Mouse (Mus musculus) liver, embryonic 14.5 days (tissue): Measurements from ENCODE around the gene Zcchc2. TPM values are rescaled to one million over a fixed set of nuclear protein-coding genes. Genes with fewer than 3 reads are reported as not detected.

ENCODE experiments used
- ATAC-seq: fragments of 200-750 bp; cut with Nextera tagmentation; 2 replicates; pipeline ENCODE4 v1.8.0; 2017; ENCODE audit warnings: moderate number of reproducible peaks, mild to moderate bottlenecking, moderate library complexity; ENCODE audit not compliant: insufficient read depth
- DNase-seq, 3 experiments: peaks; one replicate each; pipeline ENCODE4 v3.0.0-alpha.2; 2012 to 2013; ENCODE audit warnings: low read depth in 3 of 3, low spot score in 3 of 3
- H3K27ac ChIP-seq: fragments of 300-500 bp; sonication (generic); 2 replicates; pipeline ENCODE4 v1.5.1; 2014; ENCODE audit warnings: moderate library complexity, mild to moderate bottlenecking, control low read depth, inconsistent platforms
- H3K27me3 ChIP-seq: fragments of 300-500 bp; sonication (generic); 2 replicates; pipeline ENCODE4 v1.6.1; 2014; ENCODE audit warnings: mild to moderate bottlenecking, low read length, moderate library complexity; ENCODE audit not compliant: control insufficient read depth, insufficient read depth
- H3K36me3 ChIP-seq: fragments of 300-500 bp; sonication (generic); replicated peaks from 2 replicates; pipeline ENCODE4 v1.6.1; 2014; ENCODE audit warnings: low read depth; ENCODE audit not compliant: control insufficient read depth, insufficient read depth
- H3K4me1 ChIP-seq, 2 experiments: fragments of 200-500 bp in 1 of 2; fragments of 300-500 bp in 1 of 2; sonication (generic) in 1 of 2; replicated peaks; 2 replicates each; pipeline ENCODE4 v1.6.1; 2012 to 2014; ENCODE audit warnings: antibody characterized with exemption in 1 of 2, inconsistent platforms in 1 of 2, low read length in 1 of 2; ENCODE audit not compliant: control insufficient read depth in 2 of 2, insufficient read depth in 2 of 2
- H3K4me2 ChIP-seq: fragments of 300-500 bp; sonication (generic); 2 replicates; pipeline ENCODE4 v1.6.1; 2014; ENCODE audit warnings: low read depth, mild to moderate bottlenecking, control low read depth, moderate library complexity
- H3K4me3 ChIP-seq, 2 experiments: fragments of 200-500 bp in 1 of 2; fragments of 300-500 bp in 1 of 2; sonication (generic) in 1 of 2; 2 replicates each; pipeline ENCODE4 v1.5.1; 2012 to 2014; ENCODE audit warnings: low read depth in 2 of 2, low read length in 2 of 2, mild to moderate bottlenecking in 2 of 2, control low read depth in 1 of 2, inconsistent platforms in 1 of 2, moderate library complexity in 1 of 2; ENCODE audit not compliant: insufficient read depth in 1 of 2
- H3K9ac ChIP-seq: fragments of 300-500 bp; sonication (generic); replicated peaks from 2 replicates; pipeline ENCODE4 v1.6.1; 2014; ENCODE audit warnings: mild to moderate bottlenecking, control low read depth, moderate library complexity
- H3K9me3 ChIP-seq: fragments of 300-500 bp; sonication (generic); 2 replicates; pipeline ENCODE4 v1.6.1; 2016; ENCODE audit warnings: low read length, mixed read lengths; ENCODE audit not compliant: control insufficient read depth
- CTCF ChIP-seq: IDR thresholded peaks from 2 replicates; pipeline ENCODE4 v1.5.1; 2016; ENCODE audit warnings: antibody characterized with exemption, low read depth, control low read depth
- EP300 ChIP-seq: IDR thresholded peaks from 2 replicates; pipeline ENCODE4 v1.6.1; 2016; ENCODE audit warnings: antibody characterized with exemption, low read depth
- WGBS: fragments of 180-500 bp; shearing (Covaris S2); extraction: QIAGEN DNeasy Blood & Tissue Kit; methylation state at CpG from one replicate; pipeline ENCODE4 v1.1.7; 2014; ENCODE audit not compliant: insufficient replicate concordance; 5-methylcytosine and 5-hydroxymethylcytosine counted together
- polyA plus RNA-seq, 2 experiments: library from polyadenylated mRNA; depleted of rRNA in 1 of 2; stranded (reverse) in 1 of 2; unstranded in 1 of 2; fragments of >200 nt; fragmentation: Nextera tagmentation in 1 of 2; extraction: Ambion mirVana in 1 of 2; gene quantifications; 2 replicates each; pipeline versions ENCODE4 v1.2.1 to v1.2.3; 2012 to 2014

The Zcchc2 gene
- polyA plus RNA-seq, 2 experiments, result 1.0 to 4.3 TPM

DNA sequence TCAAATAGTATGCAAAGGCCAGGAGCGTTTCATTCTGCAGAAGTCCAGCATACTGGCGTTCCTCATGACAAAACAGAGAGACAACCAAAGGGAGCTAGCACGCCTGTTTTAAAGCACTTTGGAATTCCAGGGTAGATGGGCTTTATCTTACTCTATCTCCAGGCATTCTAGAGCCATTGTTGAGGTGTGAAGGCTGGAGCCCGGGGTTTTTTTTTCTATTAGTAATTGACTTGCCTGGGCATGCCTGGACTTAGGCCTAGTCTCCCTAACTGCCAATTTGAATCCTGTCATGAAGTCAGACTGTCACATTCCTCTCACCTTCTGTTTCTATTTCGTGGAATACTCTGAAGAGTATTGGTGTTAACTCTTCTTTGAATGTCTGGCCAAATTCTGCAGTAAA lies 68.1 kb downstream of the Zcchc2 start:
- no peak overlapping the region for H3K4me2 ChIP-seq
- H3K9me3 ChIP-seq, result no peaks in the 10 kb centered on the region
- no peak overlapping the region for H3K4me3 ChIP-seq
- no peaks in the 10 kb centered on the region for H3K36me3 ChIP-seq
- TF ChIP-seq EP300 (no peak), CTCF (no peak)
- H3K9ac ChIP-seq, result no peak overlapping the region
- no peaks in the 10 kb centered on the region for H3K4me1 ChIP-seq
- no peaks in the 10 kb centered on the region for H3K27me3 ChIP-seq
- WGBS, result 52% methylated on average over 5 of the region's 5 CpGs
- ATAC-seq (no peak), DNase-seq (no peak)
- no peak overlapping the region for H3K27ac ChIP-seq

- DNase-seq (no peak), ATAC-seq (no peak)
- H3K27me3 ChIP-seq, result no peaks in the 10 kb centered on the region
- no peaks in the 10 kb centered on the region for H3K9me3 ChIP-seq
- 53% methylated on average over 4 of the region's 4 CpGs for WGBS
- H3K4me2 ChIP-seq, result no peak overlapping the region
- no peak overlapping the region for H3K4me3 ChIP-seq
- TF ChIP-seq EP300 (no peak), CTCF (no peak)
- no peak overlapping the region for H3K9ac ChIP-seq
- H3K36me3 ChIP-seq, result no peaks in the 10 kb centered on the region
- H3K4me1 ChIP-seq, result no peaks in the 10 kb centered on the region
- no peak overlapping the region for H3K27ac ChIP-seq
Observed at GRCm38 (mm10) chr1:106059516-106060277, 69.5 kb downstream of the Zcchc2 start.

GRCm38 (mm10) chr1:106061185-106061910 lies 71.1 kb downstream of the Zcchc2 start:
- ATAC-seq, result no peak
- no peaks in the 10 kb centered on the region for H3K36me3 ChIP-seq
- H3K27me3 ChIP-seq, result no peaks in the 10 kb centered on the region

GRCm38 (mm10) chr1:106062891-106063590 lies 72.8 kb downstream of the Zcchc2 start:
- Histone ChIP-seq H3K4me2 (no peak overlapping the region), H3K9ac (no peak overlapping the region), H3K9me3 (no peaks in the 10 kb centered on the region), H3K4me3 (no peak overlapping the region), H3K36me3 (no peaks in the 10 kb centered on the region), H3K4me1 (no peaks in the 10 kb centered on the region), H3K27me3 (no peaks in the 10 kb centered on the region), H3K27ac (no peak overlapping the region)
- no peak for ATAC-seq
- no peak for DNase-seq
- no peak for TF ChIP-seq CTCF
- no peak for TF ChIP-seq EP300
- 71% methylated on average over 9 of the region's 9 CpGs for WGBS

More at GRCm38 (mm10) chr1:106061185-106061910, 71.1 kb downstream of the Zcchc2 start:
- Histone ChIP-seq H3K4me2 (no peak overlapping the region), H3K27ac (no peak overlapping the region), H3K9me3 (no peaks in the 10 kb centered on the region), H3K9ac (no peak overlapping the region), H3K4me3 (no peak overlapping the region), H3K4me1 (no peaks in the 10 kb centered on the region)
- 58% methylated on average over 4 of the region's 4 CpGs for whole genome bisulfite sequencing
- no peak for DNase-seq
- TF ChIP-seq CTCF, result no peak
- TF ChIP-seq EP300, result no peak

DNA sequence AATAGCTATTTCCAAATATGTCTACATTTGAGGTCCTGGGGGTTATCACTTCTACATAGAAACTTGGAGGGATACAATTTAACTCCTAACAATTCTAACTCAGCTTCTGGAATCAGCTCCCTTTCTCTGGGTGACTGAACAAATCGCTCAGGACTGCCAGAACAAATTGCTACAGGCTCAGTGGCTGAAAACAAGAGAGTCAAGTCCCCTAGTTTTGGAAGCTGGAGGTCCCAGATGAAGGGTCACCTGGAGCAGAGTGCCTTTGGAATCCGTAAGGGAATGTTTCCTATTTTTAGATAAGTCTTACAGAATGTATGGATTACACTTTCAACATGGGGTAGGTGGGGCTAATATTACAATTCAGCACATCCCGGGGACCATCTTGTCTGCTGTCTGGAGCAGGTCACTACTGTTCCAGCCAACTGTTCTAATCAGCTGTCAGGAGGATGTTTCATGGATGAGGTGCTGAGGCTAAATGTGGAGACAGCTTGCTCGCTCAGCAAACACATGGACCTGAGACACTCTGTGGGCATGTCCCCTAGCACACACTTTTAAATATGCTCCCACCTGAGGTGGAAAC lies 73.5 kb downstream of the Zcchc2 start:
- no peak for DNase-seq
- Histone ChIP-seq H3K27me3 (no peaks in the 10 kb centered on the region), H3K4me2 (no peak overlapping the region), H3K9ac (no peak overlapping the region), H3K36me3 (no peaks in the 10 kb centered on the region), H3K4me1 (no peaks in the 10 kb centered on the region), H3K9me3 (no peaks in the 10 kb centered on the region), H3K4me3 (no peak overlapping the region), H3K27ac (no peak overlapping the region)
- TF ChIP-seq CTCF (no peak), EP300 (no peak)
- 57% methylated on average over 4 of the region's 4 CpGs for WGBS
- ATAC-seq, result no peak
